Mouse (Mus musculus) intestine, embryonic 15.5 days (tissue): Measurements from ENCODE around the gene Sez6l2. TPM values are rescaled to one million over a fixed set of nuclear protein-coding genes. Genes with fewer than 3 reads are reported as not detected.

Experiments
- ATAC-seq: fragments of 200-750 bp; cut with Nextera tagmentation; 2 replicates; pipeline ENCODE4 v1.8.0; 2017; ENCODE audit warnings: moderate TSS enrichment, moderate library complexity
- H3K27ac ChIP-seq: fragments of 300-500 bp; sonication (generic); 2 replicates; pipeline ENCODE4 v1.5.1; 2015; ENCODE audit warnings: mild to moderate bottlenecking, inconsistent platforms
- H3K27me3 ChIP-seq: fragments of 300-500 bp; sonication (generic); replicated peaks from 2 replicates; pipeline ENCODE4 v1.6.1; 2015; ENCODE audit warnings: inconsistent platforms
- H3K36me3 ChIP-seq: fragments of 300-500 bp; sonication (generic); 2 replicates; pipeline ENCODE4 v1.6.1; 2015; ENCODE audit warnings: inconsistent platforms
- H3K4me1 ChIP-seq: fragments of 300-500 bp; sonication (generic); replicated peaks from 2 replicates; pipeline ENCODE4 v1.6.1; 2015; ENCODE audit warnings: inconsistent platforms
- H3K4me2 ChIP-seq: fragments of 300-500 bp; sonication (generic); replicated peaks from 2 replicates; pipeline ENCODE4 v1.6.1; 2015; ENCODE audit warnings: mild to moderate bottlenecking, inconsistent platforms
- H3K4me3 ChIP-seq: fragments of 300-500 bp; sonication (generic); replicated peaks from 2 replicates; pipeline ENCODE4 v1.5.1; 2015; ENCODE audit warnings: inconsistent platforms
- H3K9ac ChIP-seq: fragments of 300-500 bp; sonication (generic); 2 replicates; pipeline ENCODE4 v1.6.1; 2015; ENCODE audit warnings: inconsistent platforms
- H3K9me3 ChIP-seq: fragments of 300-500 bp; sonication (generic); 2 replicates; pipeline ENCODE4 v1.6.1; 2016; ENCODE audit warnings: inconsistent platforms
- WGBS: fragments of 180-500 bp; shearing (Covaris S2); methylation state at CpG from one replicate; pipeline ENCODE4 v1.1.7; 2015; 5-methylcytosine and 5-hydroxymethylcytosine counted together
- polyA plus RNA-seq: library from polyadenylated mRNA; unstranded; fragments of >200 nt; fragmentation: Nextera tagmentation; extraction: Ambion mirVana; gene quantifications from 2 replicates; pipeline ENCODE4 v1.2.1, GENCODE M21; 2015

The Sez6l2 gene
- polyA plus RNA-seq, 1 experiment from 2014 or later: 2.4 TPM

DNA sequence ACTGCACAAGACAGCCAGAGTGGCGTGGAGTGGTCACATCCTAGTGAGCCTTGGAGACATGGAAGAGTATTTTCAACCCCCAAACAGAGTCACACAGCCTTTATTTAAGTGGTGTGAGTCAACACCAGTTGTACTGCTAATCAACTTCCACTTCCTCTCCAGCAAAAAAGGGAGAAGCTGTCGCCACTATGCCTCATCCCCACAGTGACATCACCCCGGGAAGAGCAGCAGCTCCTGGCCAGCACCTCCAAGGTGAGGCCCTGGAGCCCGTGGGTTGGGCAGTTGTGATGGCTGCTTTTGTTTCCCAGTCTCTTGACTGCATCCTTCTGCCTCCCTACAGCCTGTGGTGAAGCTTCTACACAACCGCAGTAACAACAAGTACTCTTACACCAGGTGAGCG, 9.2 kb upstream of the Sez6l2 start:
- ATAC-seq: no peak

DNA sequence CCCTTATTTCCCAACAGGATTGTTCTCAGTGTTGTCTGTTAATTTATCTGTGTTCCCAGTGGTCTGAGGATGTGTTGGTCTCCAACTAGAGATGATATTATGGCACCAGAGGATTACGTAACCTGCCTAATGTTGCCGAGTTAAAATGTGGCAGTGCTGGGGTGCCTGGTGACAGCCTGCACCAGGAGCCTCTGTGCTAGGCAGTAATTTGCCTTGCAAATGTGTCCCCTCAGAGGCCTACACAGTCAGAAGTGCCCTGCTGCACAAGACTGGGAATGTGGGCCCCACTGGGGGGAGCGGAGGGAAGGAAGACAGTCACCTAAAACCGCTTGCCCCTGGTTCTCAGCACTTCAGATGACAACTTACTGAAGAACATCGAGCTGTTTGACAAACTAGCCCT, 8.6 kb upstream of the Sez6l2 start:
- WGBS: 79% methylated on average over 5 of the region's 5 CpGs
- no peak overlapping the region for H3K4me2 ChIP-seq
- ATAC-seq: no peak
- H3K27me3 ChIP-seq: no peaks in the 10 kb centered on the region
- H3K4me3 ChIP-seq: no peak overlapping the region
- no peak overlapping the region for H3K27ac ChIP-seq
- H3K4me1 ChIP-seq: no peaks in the 10 kb centered on the region
- H3K36me3 ChIP-seq: peaks cover 4% of the 10 kb centered on the region; the same call in 1 of the 2 replicates
- no peaks in the 10 kb centered on the region for H3K9me3 ChIP-seq
- no peak overlapping the region for H3K9ac ChIP-seq

More for the DNA sequence above, 9.2 kb upstream of the Sez6l2 start:
- Histone ChIP-seq H3K36me3 (peaks cover 4% of the 10 kb centered on the region; the same call in 1 of the 2 replicates), H3K9ac (no peak overlapping the region), H3K4me2 (no peak overlapping the region), H3K27me3 (no peaks in the 10 kb centered on the region), H3K4me3 (no peak overlapping the region), H3K9me3 (no peaks in the 10 kb centered on the region), H3K27ac (no peak overlapping the region), H3K4me1 (no peaks in the 10 kb centered on the region)
- 46% methylated on average over 6 of the region's 6 CpGs for WGBS

DNA sequence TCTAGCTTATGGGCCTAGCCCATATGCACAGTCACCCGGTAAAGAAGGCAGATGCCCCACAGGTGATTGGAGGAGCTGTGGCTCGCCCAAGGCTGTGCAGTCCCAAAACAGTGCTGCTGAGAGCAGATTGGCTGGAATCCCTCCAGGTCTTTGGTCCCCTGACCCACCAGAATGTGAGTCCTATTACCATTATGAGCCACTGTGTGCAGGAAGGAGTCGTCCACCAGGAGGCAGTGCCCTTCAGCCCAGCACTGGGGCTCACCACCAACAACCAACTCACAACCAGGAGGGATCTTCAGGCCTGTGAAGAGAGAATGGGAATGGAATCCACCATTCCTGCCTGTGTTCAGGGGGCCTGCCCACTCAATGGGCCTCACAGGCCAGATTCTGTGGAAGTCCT, 3.8 kb upstream of the Sez6l2 start:
- Histone ChIP-seq H3K27ac (no peak overlapping the region), H3K9ac (no peak overlapping the region), H3K4me1 (peaks cover 13% of the 10 kb centered on the region), H3K9me3 (no peaks in the 10 kb centered on the region), H3K36me3 (0 out of 2 replicates have a peak, but pooled peaks cover 4% of the 10 kb centered on the region), H3K27me3 (peaks cover 17% of the 10 kb centered on the region), H3K4me3 (no peak overlapping the region), H3K4me2 (no peak overlapping the region)
- 56% methylated on average over 3 of the region's 3 CpGs for WGBS
- ATAC-seq: no peak

DNA sequence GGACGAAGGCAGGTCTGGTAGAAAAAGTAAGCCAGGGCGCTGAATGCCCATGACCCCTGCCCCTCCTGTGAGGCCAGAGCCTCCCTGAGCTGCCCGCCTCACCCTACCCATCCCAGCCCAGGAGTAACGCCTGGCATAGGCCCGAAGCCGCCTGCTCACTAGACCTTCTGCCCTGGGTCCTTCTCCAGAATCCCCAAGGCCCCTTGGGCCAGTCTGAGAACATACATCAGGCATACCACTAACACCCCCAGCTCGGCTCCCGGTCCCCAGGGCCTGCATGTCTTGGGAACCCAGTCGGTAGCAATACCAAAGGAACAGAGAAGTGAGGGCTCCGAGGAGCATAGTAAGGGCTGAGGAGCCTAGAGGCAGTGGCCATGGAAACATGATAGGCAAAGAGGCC, 1.7 kb upstream of the Sez6l2 start:
- Histone ChIP-seq H3K4me2 (0 out of 2 replicates have a peak overlapping the region, but pooled peaks have one; percentile 100), H3K4me1 (peaks cover 13% of the 10 kb centered on the region), H3K9me3 (no peaks in the 10 kb centered on the region), H3K9ac (no peak overlapping the region), H3K27me3 (peaks cover 31% of the 10 kb centered on the region), H3K4me3 (no peak overlapping the region), H3K27ac (no peak overlapping the region), H3K36me3 (0 out of 2 replicates have a peak, but pooled peaks cover 4% of the 10 kb centered on the region)
- 79% methylated on average over 10 of the region's 10 CpGs for WGBS
- ATAC-seq: no peak

DNA sequence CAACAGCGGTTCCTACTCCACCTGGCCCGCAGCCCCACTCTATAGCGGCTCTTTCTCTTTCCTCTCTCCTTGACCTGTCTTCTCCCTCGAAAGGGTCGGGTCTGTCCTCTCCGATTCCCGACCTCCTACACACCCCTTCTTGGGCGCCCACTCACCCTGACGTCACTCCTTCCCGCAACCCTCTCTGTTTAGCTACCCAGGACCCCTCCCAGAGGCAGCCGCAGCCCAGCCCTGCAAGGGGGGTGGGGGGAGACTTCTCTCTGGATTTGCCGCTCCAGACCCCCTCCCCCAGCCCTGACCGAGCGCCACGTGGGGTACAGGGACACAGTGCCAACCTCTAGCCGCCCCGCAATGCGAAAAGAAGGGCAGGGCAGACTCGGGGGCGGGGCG, 965 bp upstream of the Sez6l2 start, which contains the start of gene Asphd1:
TSS of gene Asphd1 (minus strand) at position 180 of the 390 bp plus-strand sequence.
- no peaks in the 10 kb centered on the region for H3K9me3 ChIP-seq
- no peak within 1 kb of the TSS for H3K27ac ChIP-seq
- ATAC-seq: no peak; the same call in none of the 2 replicates
- peak within 1 kb of the TSS; percentile 100 for H3K4me2 ChIP-seq
- peaks cover 13% of the 10 kb centered on the region for H3K4me1 ChIP-seq
- under 1% methylated on average over 21 of the region's 21 CpGs for WGBS
- peak within 1 kb of the TSS; percentile 37 for H3K9ac ChIP-seq
- peak within 1 kb of the TSS; percentile 50 for H3K4me3 ChIP-seq
- H3K27me3 ChIP-seq: peaks cover 31% of the 10 kb centered on the region
- 0 out of 2 replicates have a peak, but pooled peaks cover 4% of the 10 kb centered on the region for H3K36me3 ChIP-seq

DNA sequence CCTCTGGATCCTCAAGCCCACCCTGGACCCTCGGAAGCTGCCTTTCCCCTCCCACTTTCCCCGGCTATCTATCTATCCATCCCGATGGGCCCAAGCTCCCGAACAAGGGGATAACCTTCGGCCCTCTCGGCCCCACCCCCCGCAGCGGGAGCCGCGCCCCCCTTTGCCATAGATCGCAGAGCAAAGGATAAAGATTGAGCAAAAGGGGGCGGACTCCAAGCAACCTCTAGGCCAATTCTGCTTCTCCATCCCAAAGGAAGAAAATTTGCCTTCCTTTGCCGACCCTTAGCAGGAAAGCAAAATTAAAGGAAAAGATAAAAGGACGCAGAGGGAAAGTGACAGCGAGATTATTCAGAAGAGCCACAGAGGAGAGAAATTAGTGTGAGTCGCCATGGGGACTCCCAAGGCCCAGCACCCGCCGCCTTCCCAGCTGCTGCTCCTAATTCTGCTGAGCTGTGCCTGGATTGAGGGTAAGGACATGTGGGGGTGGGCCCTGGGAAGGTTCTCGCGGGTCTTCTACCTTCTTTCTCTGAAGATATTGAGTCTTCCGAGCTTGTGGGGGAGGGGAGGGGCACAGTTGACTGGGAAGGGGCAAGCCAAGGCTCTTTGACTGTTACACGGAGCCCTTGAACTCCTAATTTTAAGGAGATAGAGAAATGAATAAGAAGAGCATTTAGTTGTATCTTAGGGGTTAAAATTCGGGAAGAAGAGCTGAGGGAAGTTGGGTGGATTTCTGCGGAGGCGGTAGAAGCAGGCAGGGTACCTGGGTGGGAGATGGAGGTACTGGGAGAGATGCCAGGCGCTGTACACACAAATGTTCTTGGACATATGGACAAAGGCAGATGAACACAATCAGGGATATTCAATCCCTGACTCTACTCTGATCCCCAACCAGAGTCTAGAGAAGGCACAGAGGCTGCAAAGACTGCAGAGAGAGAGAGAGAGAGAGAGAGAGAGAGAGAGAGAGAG, 568 bp downstream of the Sez6l2 start:
- ATAC-seq: no peak
- Histone ChIP-seq H3K4me2 (peak overlapping the region; percentile 100), H3K4me3 (peak overlapping the region; percentile 50), H3K9ac (no peak overlapping the region), H3K27ac (no peak overlapping the region), H3K4me1 (peaks cover 13% of the 10 kb centered on the region), H3K9me3 (no peaks in the 10 kb centered on the region), H3K27me3 (peaks cover 31% of the 10 kb centered on the region), H3K36me3 (no peaks in the 10 kb centered on the region)
- 8% methylated on average over 26 of the region's 26 CpGs for WGBS

DNA sequence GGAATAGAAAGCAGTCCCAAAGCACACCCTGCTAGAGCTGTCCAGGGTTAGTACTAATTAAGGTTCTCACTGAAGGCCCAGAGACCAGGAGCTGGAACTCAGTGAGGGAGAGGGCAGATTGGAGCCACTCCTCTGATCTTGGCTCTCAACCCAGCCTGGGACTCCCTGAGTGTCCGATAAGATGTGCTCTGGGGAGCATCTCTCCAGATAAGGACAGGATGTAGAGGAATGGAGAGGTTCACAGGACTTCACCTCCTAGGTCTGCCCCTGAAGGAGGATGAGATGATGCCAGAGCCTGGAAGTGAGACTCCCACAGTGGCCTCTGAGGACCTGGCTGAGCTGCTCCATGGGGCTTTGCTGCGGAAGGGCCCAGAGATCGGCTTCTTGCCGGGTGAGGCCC, 1.4 kb downstream of the Sez6l2 start:
- Histone ChIP-seq H3K27me3 (peaks cover 31% of the 10 kb centered on the region), H3K36me3 (no peaks in the 10 kb centered on the region), H3K27ac (no peak overlapping the region), H3K9me3 (no peaks in the 10 kb centered on the region), H3K9ac (no peak overlapping the region), H3K4me1 (peaks cover 13% of the 10 kb centered on the region), H3K4me3 (no peak overlapping the region), H3K4me2 (peak overlapping the region; percentile 24; the same call in 1 of the 2 replicates)
- 23% methylated on average over 4 of the region's 4 CpGs for WGBS
- ATAC-seq: no peak

DNA sequence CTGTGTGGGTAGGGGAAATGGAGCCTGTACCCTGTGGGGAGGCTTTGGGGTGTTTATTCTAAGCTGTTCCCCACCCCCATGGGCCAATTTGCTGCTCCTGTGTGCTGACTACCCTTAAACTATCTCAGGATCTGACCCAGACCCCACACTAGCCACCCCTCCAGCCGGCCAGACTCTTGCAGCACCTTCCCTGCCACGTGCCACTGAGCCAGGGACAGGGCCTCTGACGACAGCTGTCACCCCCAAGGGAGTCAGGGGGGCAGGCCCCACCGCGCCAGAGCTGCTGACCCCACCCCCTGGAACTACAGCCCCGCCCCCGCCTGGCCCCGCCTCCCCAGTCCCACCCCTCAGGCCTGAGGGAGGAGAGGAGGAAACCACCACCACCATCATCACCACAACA, 2.3 kb downstream of the Sez6l2 start:
- no peak for ATAC-seq
- 1% methylated on average over 8 of the region's 8 CpGs for WGBS
- Histone ChIP-seq H3K27me3 (peaks cover 31% of the 10 kb centered on the region), H3K9me3 (no peaks in the 10 kb centered on the region), H3K27ac (no peak overlapping the region), H3K9ac (no peak overlapping the region), H3K4me1 (peaks cover 13% of the 10 kb centered on the region), H3K4me2 (no peak overlapping the region; the same call in 1 of the 2 replicates), H3K4me3 (no peak overlapping the region), H3K36me3 (no peaks in the 10 kb centered on the region)

DNA sequence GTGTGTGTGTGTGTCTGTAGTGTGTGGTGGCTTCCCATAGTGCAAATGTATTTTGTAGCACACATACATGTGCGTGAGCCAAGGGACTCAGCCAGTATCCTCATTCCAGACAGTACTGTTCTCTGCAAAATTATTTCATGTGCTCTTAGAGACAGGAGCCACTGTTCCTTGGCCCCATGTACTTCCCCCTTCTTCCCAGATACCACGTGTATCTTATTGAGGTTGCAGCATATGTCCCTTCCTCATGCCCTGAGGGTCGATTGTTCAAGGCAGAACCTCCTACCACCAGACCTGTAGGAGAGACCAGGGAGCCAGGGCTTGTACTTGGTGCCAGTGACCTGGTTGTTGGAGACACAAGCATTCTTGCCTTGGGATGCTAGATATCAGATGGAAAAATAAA, 4.8 kb downstream of the Sez6l2 start:
- no peaks in the 10 kb centered on the region for H3K9me3 ChIP-seq
- H3K27ac ChIP-seq: no peak overlapping the region
- no peak overlapping the region for H3K4me2 ChIP-seq
- WGBS: 69% methylated on average over 3 of the region's 3 CpGs
- H3K9ac ChIP-seq: no peak overlapping the region
- H3K4me1 ChIP-seq: peaks cover 5% of the 10 kb centered on the region; the same call in 1 of the 2 replicates
- no peaks in the 10 kb centered on the region for H3K36me3 ChIP-seq
- H3K4me3 ChIP-seq: no peak overlapping the region
- ATAC-seq: no peak
- peaks cover 28% of the 10 kb centered on the region for H3K27me3 ChIP-seq

DNA sequence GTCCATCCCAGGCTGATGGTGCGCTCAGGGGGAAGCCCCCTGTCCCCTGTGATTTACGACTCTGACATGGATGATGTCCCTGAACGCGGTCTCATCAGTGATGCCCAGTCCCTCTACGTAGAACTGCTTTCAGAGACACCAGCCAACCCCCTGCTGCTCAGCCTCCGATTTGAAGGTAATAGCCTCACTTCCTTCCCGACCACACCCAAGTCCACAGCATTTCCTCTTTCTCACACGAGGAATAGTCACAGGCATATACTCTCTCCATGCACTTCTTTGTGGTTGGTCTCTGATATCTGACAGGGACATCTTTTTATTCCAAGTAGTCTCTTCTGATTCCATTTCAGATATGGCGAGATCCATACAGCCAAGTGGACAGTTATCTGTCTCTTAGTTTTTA, 9.4 kb downstream of the Sez6l2 start:
- 53% methylated on average over 9 of the region's 9 CpGs for WGBS
- Histone ChIP-seq H3K36me3 (no peaks in the 10 kb centered on the region), H3K9me3 (no peaks in the 10 kb centered on the region), H3K4me3 (no peak overlapping the region), H3K4me2 (no peak overlapping the region), H3K27me3 (peaks cover 6% of the 10 kb centered on the region), H3K4me1 (no peaks in the 10 kb centered on the region), H3K9ac (no peak overlapping the region), H3K27ac (no peak overlapping the region)
- no peak for ATAC-seq

DNA sequence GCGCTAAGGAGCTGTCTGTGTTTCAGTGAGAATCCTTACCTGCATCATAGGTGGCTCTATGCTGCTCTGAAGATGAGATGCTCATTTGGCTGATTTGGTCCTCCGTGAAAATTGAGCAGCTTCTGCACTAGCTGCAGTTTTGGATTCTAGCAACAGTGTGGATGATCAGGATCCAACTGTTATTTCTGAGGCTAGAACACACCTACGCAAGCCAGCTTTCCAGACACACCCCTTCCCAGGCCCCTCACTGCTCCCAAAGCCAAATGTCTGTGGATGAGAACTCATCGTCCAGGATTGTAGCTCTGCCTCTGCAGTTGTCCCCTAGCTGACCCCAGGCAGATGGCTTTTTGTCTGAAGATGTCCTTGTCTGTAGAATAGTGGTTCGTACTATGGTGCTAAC, 10.7 kb downstream of the Sez6l2 start:
- no peak for ATAC-seq
- WGBS: 78% methylated on average over 5 of the region's 5 CpGs
- Histone ChIP-seq H3K27ac (no peak overlapping the region), H3K36me3 (no peaks in the 10 kb centered on the region), H3K9me3 (no peaks in the 10 kb centered on the region), H3K9ac (no peak overlapping the region), H3K4me2 (no peak overlapping the region), H3K4me1 (no peaks in the 10 kb centered on the region), H3K27me3 (peaks cover 6% of the 10 kb centered on the region), H3K4me3 (no peak overlapping the region)

DNA sequence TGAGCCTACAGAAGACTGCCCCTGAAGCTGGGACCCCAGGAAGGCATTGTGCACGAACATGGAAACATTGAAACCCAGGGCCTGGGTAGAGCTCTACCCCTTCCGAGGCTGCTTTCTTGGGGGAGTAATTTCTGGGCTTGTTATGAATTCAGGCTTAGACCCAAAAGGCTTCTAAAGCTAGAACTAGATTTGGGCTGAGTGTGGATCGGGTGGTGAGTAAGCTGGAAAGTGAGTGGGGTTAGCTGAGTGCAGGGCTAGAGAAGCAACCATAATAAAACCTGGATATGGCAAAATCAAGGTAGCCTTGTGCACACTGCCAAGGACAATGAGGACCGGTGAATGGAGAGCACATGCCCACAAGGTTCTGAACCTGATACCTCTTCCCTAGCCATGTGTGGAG, 11.6 kb downstream of the Sez6l2 start:
- WGBS: 88% methylated on average over 4 of the region's 4 CpGs
- peaks cover 6% of the 10 kb centered on the region for H3K27me3 ChIP-seq

More for the DNA sequence above, 11.6 kb downstream of the Sez6l2 start:
- H3K4me3 ChIP-seq: no peak overlapping the region
- no peaks in the 10 kb centered on the region for H3K9me3 ChIP-seq
- no peak overlapping the region for H3K27ac ChIP-seq
- no peak for ATAC-seq
- H3K9ac ChIP-seq: no peak overlapping the region
- no peaks in the 10 kb centered on the region for H3K4me1 ChIP-seq
- no peak overlapping the region for H3K4me2 ChIP-seq
- no peaks in the 10 kb centered on the region for H3K36me3 ChIP-seq
